Mouse (Mus musculus): Measurements from ENCODE around the gene Ugt1a7c. TPM values are rescaled to one million over a fixed set of nuclear protein-coding genes. Genes with fewer than 3 reads are reported as not detected.
"Not testable (repeated sequence)": the region's sequence is repeated elsewhere in the genome, so short reads cannot be mapped to it uniquely, and the experiment has no call there.

The Ugt1a7c gene
- polyA plus RNA-seq (2015; fragmentation: Nextera tagmentation; extraction: Ambion mirVana) = 10.7 and 12.1 TPM in 2 replicates

DNA sequence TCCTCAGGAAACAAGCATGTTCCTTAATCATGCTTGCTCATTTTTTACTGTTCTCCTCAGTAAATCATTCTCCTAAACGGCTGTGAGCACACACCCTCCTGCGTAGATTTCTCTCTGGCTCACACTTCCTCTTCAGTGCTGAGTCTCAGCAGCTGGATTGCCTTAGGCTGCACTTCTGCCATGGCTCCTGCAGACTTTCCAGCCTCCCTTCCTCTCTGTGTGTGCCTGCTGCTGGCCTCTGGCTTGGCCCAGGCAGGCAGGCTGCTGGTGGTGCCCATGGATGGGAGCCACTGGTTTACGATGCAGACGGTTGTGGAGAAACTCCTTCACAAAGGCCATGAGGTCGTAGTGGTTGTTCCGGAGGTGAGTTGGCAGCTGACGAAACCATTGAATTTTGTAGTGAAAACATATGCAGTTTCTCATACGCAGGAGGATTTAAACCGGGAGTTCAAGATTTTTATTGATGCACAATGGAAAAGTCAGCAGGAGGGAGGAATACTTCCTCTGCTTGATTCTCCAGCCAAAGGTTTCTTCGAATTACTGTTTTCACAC lies at the start of gene Ugt1a7c:
Gene Ugt1a7c (plus strand): TSS at position 122 of the 552 bp plus-strand sequence.
- 0 out of 2 replicates have a peak within 1 kb of the TSS, but pooled peaks have one; percentile 8 for H3K4me3 ChIP-seq (replicated peaks; ENCODE audit: low read depth, low read length)
- no peaks in the 10 kb centered on the region for H3K9me3 ChIP-seq (replicated peaks; ENCODE audit: low read length)
- no peaks in the 10 kb centered on the region for H3K27me3 ChIP-seq (ENCODE audit: insufficient read depth, low read length)
- H3K36me3 ChIP-seq (ENCODE audit: insufficient read depth, low read length) = no peaks in the 10 kb centered on the region
- peak; percentile 96 for DNase-seq (ENCODE audit: low spot score)
- peak; percentile 88 for ATAC-seq (replicated peaks; ENCODE audit: low FRiP score, low read depth)
- peaks cover 8% of the 10 kb centered on the region for H3K4me1 ChIP-seq (replicated peaks; ENCODE audit: insufficient read depth, low read length)
- H3K27ac ChIP-seq = peak within 1 kb of the TSS; percentile 92
- WGBS = 8% methylated on average over 10 of the region's 10 CpGs
- 0 out of 2 replicates have a peak within 1 kb of the TSS, but pooled peaks have one; percentile 31 for H3K9ac ChIP-seq (ENCODE audit: low read depth, low read length)
- H3K4me2 ChIP-seq (ENCODE audit: low read length) = peak within 1 kb of the TSS; percentile 47
- no peak for TF ChIP-seq CTCF (IDR thresholded peaks at IDR 0.05; ENCODE audit: low read depth)

GRCm38 (mm10) chr1:88047408-88047807 lies 47.5 kb upstream of the Ugt1a7c start:
- H3K4me2 ChIP-seq (ENCODE audit: low read length); H3K36me3 ChIP-seq (ENCODE audit: insufficient read depth, low read length); H3K27me3 ChIP-seq (ENCODE audit: insufficient read depth, low read length); DNase-seq (ENCODE audit: low spot score); H3K27ac ChIP-seq; H3K9ac ChIP-seq (ENCODE audit: low read depth, low read length); H3K4me1 ChIP-seq (replicated peaks; ENCODE audit: insufficient read depth, low read length); ATAC-seq (replicated peaks; ENCODE audit: low FRiP score, low read depth); H3K4me3 ChIP-seq (replicated peaks; ENCODE audit: low read depth, low read length); H3K9me3 ChIP-seq (replicated peaks; ENCODE audit: low read length): not testable (repeated sequence)
- 76% methylated on average over 2 of the region's 2 CpGs for WGBS

- no peak within 1 kb of the TSS for H3K27ac ChIP-seq
- H3K27me3 ChIP-seq (ENCODE audit: insufficient read depth, low read length) = no peaks in the 10 kb centered on the region
- 54% methylated on average over 1 of the region's 1 CpGs for WGBS
- no peaks in the 10 kb centered on the region for H3K9me3 ChIP-seq (replicated peaks; ENCODE audit: low read length)
- H3K4me1 ChIP-seq (replicated peaks; ENCODE audit: insufficient read depth, low read length) = no peaks in the 10 kb centered on the region
- no peak within 1 kb of the TSS for H3K4me2 ChIP-seq (ENCODE audit: low read length)
- DNase-seq (ENCODE audit: low spot score) (no peak), ATAC-seq (replicated peaks; ENCODE audit: low FRiP score, low read depth) (no peak)
- H3K9ac ChIP-seq (ENCODE audit: low read depth, low read length) = no peak within 1 kb of the TSS
- no peak within 1 kb of the TSS for H3K4me3 ChIP-seq (replicated peaks; ENCODE audit: low read depth, low read length)
- no peaks in the 10 kb centered on the region for H3K36me3 ChIP-seq (ENCODE audit: insufficient read depth, low read length)
- no peak for TF ChIP-seq CTCF (IDR thresholded peaks at IDR 0.05; ENCODE audit: low read depth)
These were observed 39.8 kb upstream of the Ugt1a7c start, which contains the start of gene Ugt1a10 for GRCm38 (mm10) chr1:88055088-88055487. Gene Ugt1a10, plus strand, starts transcription at chr1:88055388.

- 0 out of 2 replicates have a peak, but pooled peaks have one; percentile 26 for ATAC-seq (replicated peaks; ENCODE audit: low FRiP score, low read depth)
- H3K4me2 ChIP-seq (ENCODE audit: low read length); H3K27me3 ChIP-seq (ENCODE audit: insufficient read depth, low read length); H3K9me3 ChIP-seq (replicated peaks; ENCODE audit: low read length); H3K9ac ChIP-seq (ENCODE audit: low read depth, low read length); H3K4me3 ChIP-seq (replicated peaks; ENCODE audit: low read depth, low read length); DNase-seq (ENCODE audit: low spot score); H3K36me3 ChIP-seq (ENCODE audit: insufficient read depth, low read length); H3K27ac ChIP-seq; H3K4me1 ChIP-seq (replicated peaks; ENCODE audit: insufficient read depth, low read length): not testable (repeated sequence)
- WGBS = 38% methylated on average over 1 of the region's 2 CpGs
These were observed 28.3 kb upstream of the Ugt1a7c start for GRCm38 (mm10) chr1:88066472-88067102.

GRCm38 (mm10) chr1:88070495-88070894 lies 24.4 kb upstream of the Ugt1a7c start, which contains the start of gene Ugt1a9:
Gene Ugt1a9, plus strand, starts transcription at chr1:88070800.
- Histone ChIP-seq H3K9ac (ENCODE audit: low read depth, low read length) (no peak within 1 kb of the TSS), H3K4me3 (replicated peaks; ENCODE audit: low read depth, low read length) (no peak within 1 kb of the TSS), H3K36me3 (ENCODE audit: insufficient read depth, low read length) (no peaks in the 10 kb centered on the region), H3K4me2 (ENCODE audit: low read length) (no peak within 1 kb of the TSS), H3K27ac (no peak within 1 kb of the TSS), H3K9me3 (replicated peaks; ENCODE audit: low read length) (no peaks in the 10 kb centered on the region), H3K27me3 (ENCODE audit: insufficient read depth, low read length) (no peaks in the 10 kb centered on the region), H3K4me1 (replicated peaks; ENCODE audit: insufficient read depth, low read length) (no peaks in the 10 kb centered on the region)
- no peak for ATAC-seq (replicated peaks; ENCODE audit: low FRiP score, low read depth)
- no peak for TF ChIP-seq CTCF (IDR thresholded peaks at IDR 0.05; ENCODE audit: low read depth)
- DNase-seq (ENCODE audit: low spot score) = no peak
- 67% methylated on average over 2 of the region's 2 CpGs for WGBS

GRCm38 (mm10) chr1:88070902-88071301 lies 24.0 kb upstream of the Ugt1a7c start:
- DNase-seq (ENCODE audit: low spot score) = no peak

More at GRCm38 (mm10) chr1:88070902-88071301, 24.0 kb upstream of the Ugt1a7c start:
- no peak overlapping the region for H3K4me3 ChIP-seq (replicated peaks; ENCODE audit: low read depth, low read length)
- H3K4me1 ChIP-seq (replicated peaks; ENCODE audit: insufficient read depth, low read length) = no peaks in the 10 kb centered on the region
- no peak overlapping the region for H3K4me2 ChIP-seq (ENCODE audit: low read length)
- H3K36me3 ChIP-seq (ENCODE audit: insufficient read depth, low read length) = no peaks in the 10 kb centered on the region
- no peak for TF ChIP-seq CTCF (IDR thresholded peaks at IDR 0.05; ENCODE audit: low read depth)
- H3K27ac ChIP-seq = no peak overlapping the region
- no peak for ATAC-seq (replicated peaks; ENCODE audit: low FRiP score, low read depth)
- H3K9me3 ChIP-seq (replicated peaks; ENCODE audit: low read length) = no peaks in the 10 kb centered on the region
- 74% methylated on average over 4 of the region's 4 CpGs for WGBS
- no peaks in the 10 kb centered on the region for H3K27me3 ChIP-seq (ENCODE audit: insufficient read depth, low read length)
- H3K9ac ChIP-seq (ENCODE audit: low read depth, low read length) = no peak overlapping the region

Data from kidney, postnatal 0 days (tissue).